In the genomic region with DNA sequence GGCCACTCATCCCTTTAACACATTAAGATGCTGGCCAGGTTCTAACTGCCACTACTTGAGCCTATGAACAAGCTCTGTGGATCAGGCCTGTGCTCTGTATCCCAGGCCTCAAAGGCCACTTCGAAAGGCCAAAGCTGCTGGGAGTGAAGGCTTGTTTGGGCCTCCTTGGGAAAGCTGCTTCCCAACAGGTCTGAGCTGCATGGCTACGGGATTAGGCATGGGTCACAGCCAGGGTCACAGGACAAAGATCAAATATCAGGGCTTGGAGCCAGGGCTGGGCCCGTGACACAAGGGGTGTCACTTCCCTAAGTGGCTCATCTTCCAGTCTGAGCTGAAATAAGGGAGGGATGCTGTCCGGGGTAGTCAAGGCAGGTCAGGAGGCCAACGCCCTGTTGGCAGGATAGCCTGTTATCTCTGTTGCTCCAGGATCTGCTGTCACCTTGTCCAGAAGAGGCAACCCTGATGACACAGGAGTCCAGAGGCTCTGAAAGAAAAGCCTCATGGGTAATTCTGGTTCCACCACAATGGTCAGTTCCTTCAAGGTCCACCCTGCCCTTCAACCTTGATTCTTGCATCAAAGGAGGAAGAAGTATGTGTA, we compare ENCODE assay signal across 21 mouse cellular contexts.
A peak's percentile ranks its signal among the peaks of the same experiment; 100 is the strongest.
DNase-seq lines count a peak whose midpoint lies in the region; ATAC-seq lines count a peak whose summit lies in the region.
"Had no signal": no experiment of that assay in that cellular context is flagged by ENCODE, and none has a peak within 500 bp of the region (broad histone marks: within the 10 kb centered on the region; RNA-seq: fewer than 3 reads in every experiment).

No protein-coding gene starts in this region.

- no peaks in the 10 kb centered on the region for H3K9me3 ChIP-seq in kidney, embryonic 15.5 days (replicated peaks)
- no peaks in the 10 kb centered on the region for H3K9me3 ChIP-seq in liver, embryonic 16.5 days (replicated peaks; ENCODE audit: control insufficient read depth, low read length)
- H3K9me3 ChIP-seq: forebrain, embryonic 10.5 days; limb, embryonic 12.5 days; midbrain, embryonic 13.5 days; neural tube, embryonic 12.5 days had no signal

- no peaks in the 10 kb centered on the region for H3K27me3 ChIP-seq in kidney, embryonic 15.5 days
- no peaks in the 10 kb centered on the region for H3K27me3 ChIP-seq in liver, embryonic 16.5 days (ENCODE audit: control insufficient read depth, insufficient read depth, low read depth, low read length)
- H3K27me3 ChIP-seq: limb, embryonic 12.5 days had no signal

- no peak overlapping the region for H3K4me3 ChIP-seq in kidney, embryonic 15.5 days (replicated peaks)
- no peak overlapping the region for H3K4me3 ChIP-seq in liver, embryonic 16.5 days (ENCODE audit: low read depth, low read length)
- H3K4me3 ChIP-seq: forebrain, embryonic 10.5 days; limb, embryonic 12.5 days; midbrain, embryonic 13.5 days; neural tube, embryonic 12.5 days had no signal

- no peak overlapping the region for H3K9ac ChIP-seq in kidney, embryonic 15.5 days
- H3K9ac ChIP-seq in liver, embryonic 16.5 days (ENCODE audit: low read depth, low read length): no peak overlapping the region
- H3K9ac ChIP-seq: limb, embryonic 12.5 days; midbrain, embryonic 13.5 days; neural tube, embryonic 12.5 days had no signal

- peak; percentile 6 for DNase-seq in kidney, adult 9 months
- DNase-seq in embryo, embryonic 10.5 days (ENCODE audit: low spot score): peak; percentile 51
- DNase-seq in embryo, embryonic 9.5 days (ENCODE audit: extremely low spot score): peak; percentile 74
- DNase-seq in spleen, adult 18-20 months: no peak
- DNase-seq in cerebellum, postnatal 10 days: no peak
- DNase-seq: adrenal gland, adult 8-10 months; cerebellum, adult 11-12 months; cerebellum, postnatal 25 days; gastrocnemius, postnatal 25 days; kidney, postnatal 10 days; lung, adult 2 months; lung, postnatal 14 days; right cerebral cortex, postnatal 25 days had no signal

- H3K4me1 ChIP-seq in kidney, embryonic 15.5 days: no peaks in the 10 kb centered on the region
- no peaks in the 10 kb centered on the region for H3K4me1 ChIP-seq in liver, embryonic 16.5 days (ENCODE audit: control insufficient read depth, low read depth, low read length)
- H3K4me1 ChIP-seq: limb, embryonic 12.5 days had no signal

- H3K4me2 ChIP-seq in kidney, embryonic 15.5 days: no peak overlapping the region
- no peak overlapping the region for H3K4me2 ChIP-seq in liver, embryonic 16.5 days (ENCODE audit: low read depth, low read length)
- H3K4me2 ChIP-seq: limb, embryonic 12.5 days; midbrain, embryonic 13.5 days; neural tube, embryonic 12.5 days had no signal

- H3K36me3 ChIP-seq in kidney, embryonic 15.5 days: no peaks in the 10 kb centered on the region
- H3K36me3 ChIP-seq in liver, embryonic 16.5 days (ENCODE audit: control insufficient read depth, insufficient read depth): no peaks in the 10 kb centered on the region
- H3K36me3 ChIP-seq: forebrain, embryonic 10.5 days; limb, embryonic 12.5 days; midbrain, embryonic 13.5 days; neural tube, embryonic 12.5 days had no signal

- WGBS in kidney, embryonic 15.5 days: 35% methylated on average over 5 of the region's 5 CpGs
- WGBS in liver, embryonic 16.5 days (ENCODE audit: insufficient replicate concordance): 45% methylated on average over 5 of the region's 5 CpGs

- H3K27ac ChIP-seq in kidney, embryonic 15.5 days: no peak overlapping the region
- H3K27ac ChIP-seq in liver, embryonic 16.5 days (ENCODE audit: low read length): no peak overlapping the region
- H3K27ac ChIP-seq: forebrain, embryonic 10.5 days; limb, embryonic 12.5 days; midbrain, embryonic 13.5 days; neural tube, embryonic 12.5 days had no signal

- ATAC-seq in kidney, embryonic 15.5 days (replicated peaks; ENCODE audit: low FRiP score): no peak
- 0 out of 2 replicates have a peak, but pooled peaks have one; percentile 41 for ATAC-seq in liver, embryonic 16.5 days (ENCODE audit: low read depth)
- ATAC-seq: forebrain, embryonic 16.5 days; intestine, postnatal 0 days; midbrain, embryonic 13.5 days had no signal

Comparison
In these comparisons a context has a peak if more than half of its experiments do, and no peak if none do; other contexts are left out.
1. DNase-seq: peak in kidney, adult 9 months (single experiment), embryo, embryonic 10.5 days (single experiment) and embryo, embryonic 9.5 days (single experiment); none in spleen, adult 18-20 months (0 of 2) and cerebellum, postnatal 10 days (0 of 2).